Mouse (Mus musculus): ENCODE results near the gene Siglece. TPM values are rescaled to one million over a fixed set of nuclear protein-coding genes. Genes with fewer than 3 reads are reported as not detected.

The Siglece gene
- polyA plus RNA-seq, 2 experiments from 2014 or later = 0.34 TPM; not detected in 1

DNA sequence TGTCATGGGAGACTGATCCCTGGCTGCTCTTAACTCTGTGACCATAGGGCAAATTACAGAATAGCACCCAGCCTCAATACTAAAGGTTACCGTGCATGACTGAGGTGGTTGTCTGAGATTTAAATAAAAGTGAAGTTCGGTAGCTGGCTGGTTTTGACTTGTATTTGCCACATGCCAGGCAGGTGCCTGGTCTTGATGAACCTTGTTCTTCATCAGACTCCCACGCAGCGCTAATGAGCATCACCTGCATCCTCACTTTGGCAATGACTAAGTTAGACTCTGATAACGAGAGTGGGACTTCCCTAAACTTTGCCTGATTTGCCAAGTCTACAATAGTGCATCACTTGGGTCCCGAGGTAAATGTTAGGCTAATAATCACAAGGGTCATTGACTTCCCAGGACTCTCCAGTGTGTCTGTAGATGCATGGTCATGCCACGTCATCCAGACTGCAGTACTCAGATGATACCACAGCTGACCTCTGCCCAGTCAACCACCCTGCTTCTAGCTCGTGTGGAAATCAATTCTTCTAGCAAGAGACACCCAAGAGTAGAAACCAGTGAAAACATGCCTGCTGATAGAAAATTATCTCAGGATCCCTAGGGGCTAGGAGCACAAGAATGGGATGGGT is 34.1 kb downstream of the Siglece start:
- no peak for ATAC-seq

GRCm38 (mm10) chr7:43625065-43625464 is 34.9 kb downstream of the Siglece start:
- no peak for ATAC-seq

GRCm38 (mm10) chr7:43623819-43624218 is 36.1 kb downstream of the Siglece start:
- no peak for ATAC-seq

DNA sequence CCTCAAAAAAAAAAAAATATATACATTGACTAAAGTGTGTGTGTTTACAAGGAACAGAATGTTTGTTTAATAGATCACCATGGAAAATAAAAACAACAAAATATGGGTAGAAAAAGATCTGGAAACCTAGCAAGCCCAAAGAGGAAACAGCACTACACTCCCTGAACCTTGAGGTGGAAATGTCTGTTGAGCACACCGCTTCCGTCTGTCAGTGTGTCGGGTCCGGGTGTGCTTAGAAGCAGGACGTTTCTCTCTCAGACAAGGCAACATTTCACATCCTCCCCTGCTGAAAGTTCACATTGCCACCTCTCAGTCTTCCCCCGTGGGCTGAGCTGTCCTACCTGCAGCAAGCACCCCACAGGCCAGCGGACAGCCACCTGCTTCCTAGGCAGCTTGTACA is 37.0 kb downstream of the Siglece start:
- ATAC-seq = no peak

DNA sequence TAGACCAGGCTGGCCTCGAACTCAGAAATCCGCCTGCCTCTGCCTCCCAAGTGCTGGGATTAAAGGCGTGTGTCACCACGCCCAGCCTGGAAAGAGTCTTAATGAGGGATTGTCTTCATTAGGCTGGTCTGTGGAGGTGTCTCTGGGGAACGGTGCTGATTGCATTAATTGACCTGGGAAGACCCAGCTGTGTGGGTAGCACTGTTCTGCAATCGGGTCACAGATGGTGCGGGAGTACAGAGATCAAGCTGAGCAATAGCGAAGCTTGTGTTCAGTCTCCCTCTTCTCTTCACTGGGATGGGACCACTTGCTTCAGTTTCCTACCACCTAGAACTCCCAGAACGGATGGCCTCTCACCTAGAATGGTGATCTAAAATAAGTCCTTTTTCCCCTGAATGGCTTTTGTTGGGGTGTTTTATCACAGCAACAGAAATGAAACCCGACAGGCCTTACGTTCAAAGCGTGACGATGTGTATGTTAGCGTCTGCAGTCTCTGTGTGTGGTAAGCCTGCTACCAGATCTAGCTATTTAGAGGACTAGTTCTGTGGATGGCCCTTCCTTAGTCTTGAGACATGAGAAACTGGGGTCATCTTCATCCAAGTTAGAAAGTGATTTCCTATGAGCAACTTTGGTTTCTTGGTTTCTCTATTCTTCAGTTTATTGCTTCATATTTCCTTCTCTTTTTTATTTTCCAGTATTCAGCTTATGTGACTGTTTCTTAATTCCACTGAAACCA is 46.0 kb downstream of the Siglece start:
- ATAC-seq = no peak

DNA sequence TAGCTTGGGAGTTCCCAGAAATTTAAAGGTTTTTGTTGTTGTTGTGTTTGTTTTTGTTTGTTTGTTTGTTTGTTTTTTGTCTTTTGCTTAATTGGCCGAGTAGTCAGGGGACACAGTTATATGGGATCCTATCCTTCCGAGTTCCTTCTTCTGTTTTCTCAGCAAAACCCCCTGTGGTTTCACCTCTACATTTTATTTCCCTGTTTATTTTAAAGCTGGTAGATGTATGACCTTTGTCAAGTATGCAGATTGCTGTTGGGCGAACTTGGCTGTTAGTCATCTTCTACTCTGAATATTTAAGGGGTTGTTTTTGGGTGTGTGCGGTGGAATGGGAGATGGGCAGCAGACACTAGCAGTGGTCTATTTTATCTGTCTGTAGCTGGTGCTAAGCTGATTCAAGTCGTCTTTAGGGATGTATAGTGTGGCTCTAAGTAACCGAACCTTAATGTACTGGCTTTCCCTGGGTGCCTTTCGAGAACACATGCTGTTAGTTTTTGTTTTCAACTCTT is 51.6 kb downstream of the Siglece start:
- ATAC-seq = no peak

- ATAC-seq = no peak
These were observed 52.1 kb downstream of the Siglece start for GRCm38 (mm10) chr7:43607743-43608287.

- ATAC-seq = peak; percentile 75
These were observed 52.8 kb downstream of the Siglece start, which contains the start of gene Zfp819 for GRCm38 (mm10) chr7:43606896-43607742. Gene Zfp819, plus strand, starts transcription at chr7:43607169.

DNA sequence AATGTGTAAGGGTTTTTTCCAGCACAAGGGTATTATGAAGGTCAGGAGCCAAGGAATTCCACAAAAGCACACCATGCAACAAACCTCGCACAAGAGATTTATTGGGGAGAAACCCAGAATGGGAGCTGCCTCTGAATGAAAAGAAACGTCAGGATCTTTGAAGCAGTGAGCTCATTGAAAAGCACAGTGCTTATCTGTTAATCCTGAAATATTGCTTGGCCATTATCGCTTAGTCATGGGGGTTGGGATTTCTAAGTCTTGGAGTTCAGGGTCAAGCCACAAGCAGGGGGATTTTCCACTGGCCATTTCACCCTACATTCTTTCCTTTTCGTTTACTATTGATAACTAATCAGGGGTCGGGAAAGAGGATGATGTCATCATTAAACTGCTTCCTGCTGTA is 58.1 kb downstream of the Siglece start:
- no peak for ATAC-seq

Other genes with a start within 250 kb of the Siglece start
- gene Lim2, start 232.5 kb downstream of the Siglece start, polyA plus RNA-seq (2017; shearing (Covaris generic)) = not detected
- 100 to 1,000 TPM; 381 to 402 TPM for gene Nkg7, start 223.1 kb downstream of the Siglece start, polyA plus RNA-seq (2017; shearing (Covaris generic))
- gene Cldnd2, start 219.4 kb downstream of the Siglece start, polyA plus RNA-seq (2017; shearing (Covaris generic)) = 1 to 10 TPM in 1 of 2 experiments, not detected in 1; 1.4 TPM
- gene Etfb, start 216.1 kb downstream of the Siglece start, polyA plus RNA-seq (2017; shearing (Covaris generic)) = 100 to 1,000 TPM; 235 to 271 TPM
- gene Gm45233, start 216.0 kb downstream of the Siglece start, polyA plus RNA-seq (2017; shearing (Covaris generic)) = not detected
- gene Vsig10l, start 197.0 kb downstream of the Siglece start, polyA plus RNA-seq (2017; shearing (Covaris generic)) = 1 to 10 TPM; 1.2 to 4.3 TPM
- gene Iglon5, start 170.1 kb downstream of the Siglece start, polyA plus RNA-seq (2017; shearing (Covaris generic)) = not detected
- gene 4931406B18Rik, start 154.2 kb downstream of the Siglece start, polyA plus RNA-seq (2017; shearing (Covaris generic)) = not detected
- gene Cd33, start 115.7 kb downstream of the Siglece start, polyA plus RNA-seq (2017; shearing (Covaris generic)) = not detected
- gene Zfp658, start 97.9 kb downstream of the Siglece start, polyA plus RNA-seq (2017; shearing (Covaris generic)) = 1 to 10 TPM; 3.2 to 3.4 TPM
- 10 to 100 TPM in 1 of 2 experiments, 1 to 10 TPM in 1; 9.4 to 10.9 TPM for gene Zfp719, start 80.6 kb downstream of the Siglece start, polyA plus RNA-seq (2017; shearing (Covaris generic))
- under 1 TPM in 1 of 2 experiments, not detected in 1; 0.20 TPM for gene Zfp819, start 53.0 kb downstream of the Siglece start, polyA plus RNA-seq (2017; shearing (Covaris generic))
- not detected for gene Ceacam18, start 25.5 kb downstream of the Siglece start, polyA plus RNA-seq (2017; shearing (Covaris generic))
- gene Ctu1, start 11.9 kb upstream of the Siglece start, polyA plus RNA-seq (2017; shearing (Covaris generic)) = 1 to 10 TPM; 1.2 to 1.3 TPM
- not detected for gene Klk14, start 30.3 kb upstream of the Siglece start, polyA plus RNA-seq (2017; shearing (Covaris generic))
- gene Klk13, start 52.4 kb upstream of the Siglece start, polyA plus RNA-seq (2017; shearing (Covaris generic)) = not detected
- gene Klk12, start 108.7 kb upstream of the Siglece start, polyA plus RNA-seq (2017; shearing (Covaris generic)) = not detected
- under 1 TPM in 1 of 2 experiments, not detected in 1; 0.36 TPM for gene Klk11, start 114.4 kb upstream of the Siglece start, polyA plus RNA-seq (2017; shearing (Covaris generic))
- under 1 TPM in 1 of 2 experiments, not detected in 1; 0.32 TPM for gene Klk10, start 120.9 kb upstream of the Siglece start, polyA plus RNA-seq (2017; shearing (Covaris generic))
- gene Klk9, start 131.7 kb upstream of the Siglece start, polyA plus RNA-seq (2017; shearing (Covaris generic)) = not detected
- 100 to 1,000 TPM; 179 to 197 TPM for gene Klk8, start 137.4 kb upstream of the Siglece start, polyA plus RNA-seq (2017; shearing (Covaris generic))
- gene Klk7, start 151.1 kb upstream of the Siglece start, polyA plus RNA-seq (2017; shearing (Covaris generic)) = not detected
- gene Klk6, start 164.3 kb upstream of the Siglece start, polyA plus RNA-seq (2017; shearing (Covaris generic)) = not detected
- gene Klk5, start 181.8 kb upstream of the Siglece start, polyA plus RNA-seq (2017; shearing (Covaris generic)) = not detected
- not detected for gene Klk4, start 221.0 kb upstream of the Siglece start, polyA plus RNA-seq (2017; shearing (Covaris generic))

All from activated CD4-positive, CD25-positive, alpha-beta regulatory T cell, adult 4 months (primary cell).